Mouse (Mus musculus) G1E-ER4 (cell line): ENCODE measurements around the gene Zyx. TPM values are rescaled to one million over a fixed set of nuclear protein-coding genes. Genes with fewer than 3 reads are reported as not detected.

Experiments
- GATA1 ChIP-seq: IDR thresholded peaks from one replicate; pipeline ENCODE4 v1.8.0; 2012; ENCODE audit warnings: low read length, inconsistent platforms
- polyA plus RNA-seq: library from polyadenylated mRNA; stranded (reverse); fragments of >175 nt; gene quantifications from 2 replicates; pipeline ENCODE4 v1.2.3, GENCODE M21; 2012

The Zyx gene
- polyA plus RNA-seq, 1 experiment: 522 TPM

DNA sequence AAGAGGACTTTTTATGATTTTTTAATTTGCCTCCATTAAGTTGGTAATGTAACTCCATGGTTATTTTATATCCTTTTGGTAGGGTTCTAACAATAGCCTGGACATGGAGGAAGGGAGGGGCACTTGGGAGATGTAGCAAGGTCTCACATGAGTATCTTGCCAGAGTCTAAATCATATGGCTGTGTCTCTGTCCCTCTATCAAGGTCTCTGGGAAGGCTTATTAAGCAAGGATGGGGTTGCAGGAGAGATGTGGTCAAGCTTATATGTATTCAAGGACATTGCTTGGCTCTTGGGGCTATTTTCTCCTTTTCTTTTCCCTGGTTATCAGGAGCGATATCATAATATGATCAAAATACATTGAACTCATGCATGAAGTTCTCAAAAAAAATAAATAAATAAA, 49.6 kb downstream of the Zyx start:
- no peak for TF ChIP-seq GATA1

DNA sequence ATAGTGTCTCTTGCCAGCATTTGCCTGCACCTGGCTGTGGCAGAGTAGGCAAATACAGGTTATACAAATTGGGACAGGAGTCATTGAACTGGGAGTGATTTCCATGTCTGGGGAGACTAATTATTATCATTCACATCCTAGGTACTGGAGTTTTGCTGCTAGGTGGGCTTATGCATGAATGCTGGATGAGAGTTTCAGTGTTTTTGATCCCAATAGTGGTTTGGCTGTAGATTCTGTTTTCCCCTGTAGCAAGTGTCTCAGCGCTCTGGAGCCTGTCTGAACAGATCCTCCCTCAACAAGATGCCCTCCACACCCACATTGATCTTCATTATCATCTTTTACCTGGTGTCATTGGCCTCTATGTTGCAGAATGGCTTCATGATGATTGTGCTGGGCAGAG, 50.5 kb downstream of the Zyx start, which contains the start of gene Tas2r143:
Gene Tas2r143, plus strand, starts transcription at position 301 of the 400 bp plus-strand sequence.
- TF ChIP-seq GATA1: no peak

DNA sequence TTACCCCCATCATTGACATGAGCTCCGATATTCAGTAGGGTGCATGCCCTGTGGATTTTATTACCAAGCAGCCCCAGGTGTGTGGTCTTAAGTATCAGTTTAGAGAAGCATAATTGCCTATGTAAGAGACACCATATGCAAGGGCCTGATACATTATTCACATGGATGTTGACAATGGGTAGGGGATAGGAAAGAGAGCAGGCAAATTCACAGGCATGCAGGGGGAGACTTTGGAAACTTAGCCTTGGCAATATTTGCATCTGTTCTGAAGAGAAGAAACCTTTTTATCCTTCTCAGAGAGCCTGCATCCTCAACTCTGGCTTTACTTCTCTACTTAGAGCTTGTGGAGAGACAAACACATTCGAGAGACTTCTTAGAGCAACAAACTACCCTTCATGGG, 55.7 kb downstream of the Zyx start, which contains the start of gene Tas2r135:
Gene Tas2r135, plus strand, starts transcription at position 301 of the 400 bp plus-strand sequence.
- no peak for TF ChIP-seq GATA1

Other genes starting within 250 kb of the Zyx start
- not detected in 2 replicates for gene Tas2r139, start 208.7 kb upstream of the Zyx start, polyA plus RNA-seq
- gene Tas2r144, start 134.3 kb upstream of the Zyx start, polyA plus RNA-seq: not detected in 2 replicates
- not detected in 2 replicates for gene Gstk1, start 103.7 kb upstream of the Zyx start, polyA plus RNA-seq
- gene Tmem139, start 87.7 kb upstream of the Zyx start, polyA plus RNA-seq: not detected in 2 replicates
- gene Casp2, start 84.6 kb upstream of the Zyx start, polyA plus RNA-seq: 4.3 and 6.7 TPM in 2 replicates
- gene Clcn1, start 62.9 kb upstream of the Zyx start, polyA plus RNA-seq: not detected in 2 replicates
- gene Fam131b, start 25.0 kb upstream of the Zyx start, polyA plus RNA-seq: not detected in 2 replicates
- not detected in 2 replicates for gene Epha1, start 23.6 kb downstream of the Zyx start, polyA plus RNA-seq
- not detected in 2 replicates for gene Tas2r143, start 50.6 kb downstream of the Zyx start, polyA plus RNA-seq
- gene Tas2r135, start 55.8 kb downstream of the Zyx start, polyA plus RNA-seq: not detected in 2 replicates
- not detected in 2 replicates for gene Tas2r126, start 84.9 kb downstream of the Zyx start, polyA plus RNA-seq
- gene Olfr458, start 115.6 kb downstream of the Zyx start, polyA plus RNA-seq: not detected in 2 replicates
- not detected in 2 replicates for gene Olfr457, start 126.7 kb downstream of the Zyx start, polyA plus RNA-seq
- not detected in 2 replicates for gene Olfr456, start 137.6 kb downstream of the Zyx start, polyA plus RNA-seq
- gene Olfr455, start 198.0 kb downstream of the Zyx start, polyA plus RNA-seq: not detected in 2 replicates
- gene Tcaf3, start 248.1 kb downstream of the Zyx start, polyA plus RNA-seq: not detected in 2 replicates